Mouse (Mus musculus): ENCODE data around the gene Sulf2.
"Not testable (repeated sequence)": the region's sequence is repeated elsewhere in the genome, so short reads cannot be mapped to it uniquely, and the experiment has no call there.

The Sulf2 gene

GRCm38 (mm10) chr2:166155454-166155815 lies at the start of gene Sulf2:
Gene Sulf2 (minus strand): TSS chr2:166155663.
- no peak for DNase-seq (ENCODE audit: low spot score)

DNA sequence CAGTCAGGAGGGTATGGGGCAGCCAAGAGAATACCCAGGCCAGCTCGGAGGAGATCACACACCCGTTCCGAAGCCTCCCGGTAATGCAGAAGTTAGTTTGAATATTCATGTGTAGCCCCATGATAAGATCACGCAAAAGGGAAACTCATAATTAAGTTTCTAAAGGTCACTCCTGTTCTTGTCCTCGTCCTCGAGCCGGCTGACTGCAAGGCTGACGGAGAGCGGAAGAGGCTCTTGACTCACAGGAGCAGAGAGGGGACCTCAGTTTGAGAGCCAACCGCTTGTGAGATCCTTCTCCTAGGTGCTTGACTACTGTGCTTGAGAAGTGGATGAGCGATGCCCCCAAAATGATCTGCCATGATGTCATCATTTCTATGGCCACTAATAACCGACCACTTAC lies 48.7 kb upstream of the Sulf2 start:
- DNase-seq (ENCODE audit: low spot score) = no peak

DNA sequence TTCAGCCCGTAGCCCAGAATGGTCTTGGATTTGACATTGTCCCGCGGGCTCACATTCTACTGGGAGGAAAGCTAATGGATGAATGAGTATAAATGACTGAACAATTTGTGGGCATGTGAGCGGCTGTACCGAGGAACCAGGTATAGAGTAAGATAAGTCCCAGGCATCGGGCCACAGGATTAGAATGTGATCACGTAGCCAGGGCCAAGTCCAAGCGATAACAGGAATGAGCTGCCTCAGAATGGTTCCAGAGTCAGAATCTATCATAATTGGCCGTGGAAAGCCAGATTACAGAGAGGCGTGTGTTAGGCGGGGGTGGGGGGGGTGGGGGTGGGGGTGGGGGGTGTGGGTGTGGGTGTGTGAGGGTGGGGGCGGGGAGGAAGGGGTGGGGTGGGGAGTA lies 48.2 kb upstream of the Sulf2 start:
- DNase-seq (ENCODE audit: low spot score) = no peak

GRCm38 (mm10) chr2:166197964-166198363 lies 42.5 kb upstream of the Sulf2 start:
- DNase-seq (ENCODE audit: low spot score) = no peak

- no peak for DNase-seq (ENCODE audit: low spot score)
These were observed 41.6 kb upstream of the Sulf2 start for GRCm38 (mm10) chr2:166197064-166197463.

DNA sequence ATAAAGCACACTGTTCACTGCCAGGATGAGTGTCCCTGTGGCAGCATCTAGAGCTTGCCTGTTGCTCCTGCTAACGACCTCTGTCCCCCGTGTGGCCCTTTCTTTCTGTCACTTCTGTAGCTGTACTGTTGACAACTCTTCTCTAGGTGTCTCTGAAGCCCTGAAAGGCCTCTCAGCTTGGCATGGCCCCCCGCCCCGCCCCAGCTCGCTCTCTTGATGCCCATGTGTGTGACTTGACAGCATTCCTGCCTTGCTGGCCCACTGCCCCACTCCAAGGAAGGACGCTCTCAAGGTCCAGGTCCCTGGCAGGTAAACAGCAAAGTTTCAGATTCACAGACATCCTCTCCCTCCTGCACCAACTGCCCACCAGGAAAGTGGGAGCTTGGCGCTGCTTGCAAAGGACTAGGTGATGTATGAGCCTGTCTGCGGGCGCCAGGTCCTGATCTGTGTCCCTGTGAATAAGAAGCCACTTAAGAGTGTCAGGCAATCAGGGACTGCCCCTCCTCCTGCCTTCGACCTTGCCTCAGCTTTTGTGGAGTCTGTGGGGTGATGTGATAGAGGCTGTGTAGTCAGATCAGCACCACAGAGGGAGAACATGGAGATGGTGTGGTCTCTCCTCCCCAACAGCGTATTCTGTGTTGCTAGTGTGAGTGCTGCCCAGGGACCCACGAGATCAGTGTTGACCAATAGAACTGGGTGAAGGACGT lies 40.8 kb upstream of the Sulf2 start:
- no peak for DNase-seq (ENCODE audit: low spot score)

DNA sequence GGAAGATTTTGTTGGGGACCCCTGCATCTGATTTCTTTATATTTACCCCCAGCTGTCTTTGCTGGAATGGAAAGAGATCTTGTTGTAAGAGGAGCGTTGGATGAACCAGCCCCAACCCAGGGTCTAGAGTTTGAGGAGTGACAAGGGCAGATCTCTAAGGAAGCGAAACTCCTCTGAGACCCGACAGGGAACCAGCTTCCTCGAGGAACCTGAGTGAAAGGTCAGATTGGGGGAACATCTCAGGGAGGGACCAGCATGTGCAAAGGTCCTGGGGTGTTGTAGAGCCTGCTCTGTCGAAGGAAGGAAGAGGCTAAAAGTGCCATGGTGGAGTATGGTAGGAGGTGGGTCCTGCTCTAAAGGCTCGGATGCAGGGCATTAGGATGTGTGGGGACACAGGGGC lies 39.6 kb upstream of the Sulf2 start:
- no peak for DNase-seq (ENCODE audit: low spot score)

GRCm38 (mm10) chr2:166194112-166194758 lies 38.8 kb upstream of the Sulf2 start:
- DNase-seq (ENCODE audit: low spot score) = no peak

DNA sequence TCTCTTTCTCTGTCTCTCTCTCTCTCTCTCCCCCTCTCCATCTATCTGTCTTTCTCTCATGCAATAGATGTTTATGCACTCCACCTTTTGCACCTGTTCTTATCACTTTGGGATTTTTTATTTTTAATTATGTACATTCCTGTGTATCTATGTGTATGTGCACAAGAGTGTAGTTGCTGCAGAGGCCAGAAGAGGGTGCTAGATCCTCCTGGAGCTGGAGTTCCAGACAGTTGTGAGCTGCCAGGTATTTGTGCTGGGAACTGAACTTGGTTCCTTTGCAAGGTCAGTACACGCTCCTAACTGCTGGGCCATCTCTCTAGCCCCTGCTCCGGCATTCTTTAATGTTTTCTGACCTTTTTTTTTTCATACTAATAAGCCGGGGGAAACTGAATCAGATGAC lies 38.0 kb upstream of the Sulf2 start:
- no peak for DNase-seq (ENCODE audit: low spot score)

GRCm38 (mm10) chr2:166190816-166191215 lies 35.4 kb upstream of the Sulf2 start:
- no peak for DNase-seq (ENCODE audit: low spot score)

DNA sequence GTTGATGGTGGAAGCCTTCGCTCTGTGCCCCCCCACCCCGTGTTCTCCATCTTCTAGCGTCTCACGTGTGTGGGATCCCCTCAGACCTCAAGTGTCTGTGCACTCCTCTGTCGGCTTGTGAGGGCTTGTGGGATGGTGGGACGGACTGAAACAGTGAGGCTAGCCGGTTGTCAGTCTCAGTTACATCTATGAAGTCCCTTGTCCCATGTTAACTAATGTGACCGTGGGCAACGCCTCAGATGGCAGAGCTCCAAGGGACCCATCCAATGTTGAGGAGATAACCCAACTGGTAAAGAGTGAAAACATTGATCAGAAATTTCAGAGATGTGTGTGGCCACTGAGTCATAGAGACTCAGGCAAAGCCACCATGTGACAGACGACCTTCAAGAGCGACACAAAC lies 33.7 kb upstream of the Sulf2 start:
- no peak for DNase-seq (ENCODE audit: low spot score)

DNA sequence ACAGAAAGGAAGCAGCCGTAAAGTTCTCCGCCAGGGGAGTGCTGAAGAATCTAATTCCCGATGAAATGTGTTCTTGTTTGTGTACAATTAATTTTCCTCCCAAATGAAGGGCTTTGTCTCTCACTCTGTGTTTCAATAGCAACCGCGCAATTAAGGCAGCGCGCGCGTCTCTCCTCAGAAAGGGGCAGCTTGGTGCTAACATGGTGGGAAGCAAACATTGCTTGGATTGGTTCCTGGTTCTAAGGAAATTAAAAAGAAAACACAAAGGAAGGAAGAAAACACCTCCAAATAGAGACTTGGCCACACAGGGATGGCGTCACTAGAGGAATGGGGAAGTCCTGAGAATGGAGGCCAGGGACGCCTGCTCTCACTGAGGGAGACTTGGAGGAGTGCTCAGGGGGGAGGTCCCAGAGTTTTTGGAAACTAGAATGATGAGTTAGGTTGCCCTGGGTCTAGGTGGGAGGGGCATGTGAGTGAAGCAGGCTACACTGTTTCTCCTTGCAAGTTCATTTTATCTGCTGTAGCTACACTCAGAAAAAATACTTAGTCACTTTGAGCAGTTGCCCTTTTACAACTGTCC lies 32.5 kb upstream of the Sulf2 start:
- DNase-seq (ENCODE audit: low spot score) = not testable (repeated sequence)

- not testable (repeated sequence) for DNase-seq (ENCODE audit: low spot score)
These were observed 31.9 kb upstream of the Sulf2 start for GRCm38 (mm10) chr2:166187319-166187718.

- DNase-seq (ENCODE audit: low spot score) = no peak
These were observed 30.9 kb upstream of the Sulf2 start for GRCm38 (mm10) chr2:166186244-166186948.

DNA sequence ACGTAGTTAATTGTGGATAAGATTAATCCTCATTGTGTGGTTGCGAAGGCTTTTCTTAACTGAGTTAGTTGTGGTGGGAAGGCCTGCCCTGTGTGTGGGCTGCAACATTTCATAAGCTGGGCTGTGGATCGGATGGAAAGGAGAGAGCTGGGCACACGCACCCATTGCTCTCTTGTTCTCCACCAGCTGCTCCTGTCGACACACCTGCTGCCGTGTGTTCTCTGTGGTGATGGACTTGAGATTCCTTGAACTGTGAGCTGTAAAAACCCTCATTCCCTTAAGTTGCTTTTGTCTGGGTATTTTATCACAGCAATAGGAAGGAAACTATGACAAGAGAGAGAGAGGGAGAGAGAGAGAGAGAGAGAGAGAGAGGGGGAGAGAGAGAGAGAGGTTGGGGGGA lies 30.3 kb upstream of the Sulf2 start:
- no peak for DNase-seq (ENCODE audit: low spot score)

DNA sequence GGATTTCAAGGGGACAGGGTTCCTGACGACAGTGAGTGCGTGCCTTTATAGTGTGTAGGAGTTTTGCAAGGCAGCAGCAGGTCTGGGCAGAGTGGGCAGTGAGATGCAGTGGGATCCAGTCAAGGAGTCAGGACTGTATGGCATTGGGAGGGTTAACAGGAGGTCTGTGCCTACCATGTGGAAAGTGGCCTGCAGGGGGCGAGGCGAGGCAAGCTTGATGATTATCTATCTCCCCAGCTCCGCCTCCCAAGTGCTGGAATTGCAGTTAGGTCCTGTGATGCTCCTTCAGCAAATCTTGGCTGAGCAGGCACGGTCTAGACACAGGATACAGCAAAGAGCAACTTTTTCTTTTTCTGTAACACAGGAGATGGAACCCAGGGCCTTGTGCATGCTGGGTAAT lies 29.0 kb upstream of the Sulf2 start:
- no peak for DNase-seq (ENCODE audit: low spot score)

DNA sequence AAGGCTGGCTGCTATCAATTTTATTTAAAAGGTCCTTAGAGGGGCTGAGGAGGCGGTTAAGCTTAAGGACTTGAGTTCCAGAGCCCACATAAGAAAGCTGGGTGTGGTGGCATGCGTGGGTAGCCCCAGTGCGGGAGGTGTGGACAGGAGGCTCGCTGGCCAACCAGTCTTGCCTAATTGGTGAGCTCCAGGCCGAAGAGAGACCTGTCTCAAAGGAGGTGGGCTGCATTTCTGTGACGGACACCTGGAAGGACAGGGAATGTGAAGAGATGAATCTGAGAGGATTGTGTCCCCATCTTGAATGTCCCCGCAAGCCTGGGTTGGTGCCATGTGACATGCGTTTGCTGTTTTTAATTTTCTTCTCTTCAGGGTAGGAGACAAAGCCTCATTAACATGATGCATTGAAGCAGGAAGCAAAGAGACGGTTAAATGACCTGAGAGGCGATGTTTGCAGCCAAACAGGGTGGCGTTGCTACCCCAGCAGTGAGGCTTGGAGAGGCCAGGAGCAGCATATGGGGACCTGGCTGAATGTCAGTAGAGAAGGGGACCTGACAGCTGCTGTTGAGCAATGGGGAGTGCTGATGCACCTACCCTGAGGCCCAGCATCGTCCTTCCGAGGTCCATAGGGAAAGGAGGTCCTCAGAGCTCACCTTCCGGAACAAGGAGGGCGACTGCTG lies 26.7 kb upstream of the Sulf2 start:
- DNase-seq (ENCODE audit: low spot score) = no peak

DNA sequence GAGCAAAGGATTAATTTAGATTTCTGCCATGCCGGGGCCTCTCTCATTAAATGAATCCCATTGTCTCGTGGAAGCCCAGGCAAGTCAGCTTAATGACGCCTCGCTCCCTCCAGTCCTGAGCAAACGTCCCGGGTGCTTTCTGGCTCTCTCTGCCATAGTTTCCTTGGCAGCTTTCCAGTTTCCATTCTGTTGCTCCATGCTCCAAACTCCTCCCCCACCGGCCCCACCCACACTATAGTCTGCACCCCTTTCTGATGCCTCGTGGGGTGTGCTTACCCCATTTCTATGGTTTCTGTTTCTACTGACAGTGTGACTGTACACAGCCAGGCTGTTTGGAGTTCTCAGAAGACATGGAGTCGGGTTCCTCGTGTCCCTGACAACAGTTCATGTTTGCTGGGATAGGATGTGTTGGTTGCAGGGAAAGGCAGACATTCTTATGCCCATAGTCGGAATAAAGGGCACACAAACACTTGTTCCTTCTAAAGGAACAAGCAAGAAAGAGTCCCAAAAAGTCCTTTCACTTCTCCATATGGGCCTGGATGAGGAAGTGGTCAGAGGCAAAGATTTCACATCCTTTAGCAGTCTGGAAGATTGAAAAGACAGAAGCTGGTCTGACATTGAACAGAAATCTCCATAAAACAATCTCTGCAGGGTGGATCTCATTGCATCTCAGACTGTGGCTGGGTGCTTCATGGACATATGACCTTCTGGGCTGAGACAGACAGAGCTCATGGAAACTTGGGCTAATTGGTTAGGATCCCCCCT lies 25.5 kb upstream of the Sulf2 start:
- DNase-seq (ENCODE audit: low spot score) = no peak

GRCm38 (mm10) chr2:166180136-166180649 lies 24.7 kb upstream of the Sulf2 start:
- no peak for DNase-seq (ENCODE audit: low spot score)

GRCm38 (mm10) chr2:166179457-166180101 lies 24.1 kb upstream of the Sulf2 start:
- DNase-seq (ENCODE audit: low spot score) = no peak

Data from T-cell, adult 2 months (primary cell).